Mouse (Mus musculus): ENCODE results near the gene Ppil1. TPM values are rescaled to one million over a fixed set of nuclear protein-coding genes. Genes with fewer than 3 reads are reported as not detected.
"Not testable (repeated sequence)": the region's sequence is repeated elsewhere in the genome, so short reads cannot be mapped to it uniquely, and the experiment has no call there.

Gene Ppil1
- polyA plus RNA-seq, 1 experiment from 2014 or later, result 106 TPM

DNA sequence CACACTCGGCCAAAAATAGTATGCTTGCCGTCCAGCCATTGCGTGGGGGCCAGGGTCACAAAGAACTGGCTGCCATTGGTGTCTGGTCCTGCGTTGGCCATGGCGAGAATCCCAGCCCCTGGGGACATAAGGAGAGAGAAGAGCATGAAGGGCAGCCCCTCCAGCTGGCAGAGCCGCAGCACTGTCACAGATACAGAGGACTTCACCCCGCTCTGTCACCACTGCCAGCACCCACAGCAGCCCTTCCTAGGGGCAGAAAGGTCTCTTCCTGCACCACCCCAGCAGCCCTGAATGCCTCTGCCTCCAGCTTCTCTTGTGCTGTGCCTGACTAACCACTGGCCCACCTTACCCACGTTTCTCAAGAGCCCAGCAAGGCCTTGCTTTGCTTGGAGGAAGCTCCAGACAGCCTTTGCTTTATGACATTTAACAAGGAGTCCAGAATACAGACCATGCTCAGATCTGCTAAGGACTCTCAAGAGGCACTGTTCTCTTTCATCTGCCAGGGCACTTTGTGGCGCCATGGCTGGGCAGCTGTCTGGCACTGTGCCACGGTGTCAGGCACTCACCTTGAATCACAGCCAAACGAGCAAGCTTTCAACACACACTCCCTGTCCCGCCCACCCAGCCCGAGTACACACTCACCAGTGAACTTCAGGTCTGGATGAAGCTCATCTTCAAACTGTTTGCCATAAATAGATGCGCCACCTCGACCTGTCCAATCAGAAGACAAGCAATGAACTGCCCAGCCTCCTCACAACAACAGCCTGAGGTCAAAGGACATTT is 12.2 kb downstream of the Ppil1 start:
- WGBS, result 44% methylated on average over 15 of the region's 15 CpGs
- Histone ChIP-seq H3K9me3 (no peaks in the 10 kb centered on the region), H3K4me2 (peak overlapping the region; percentile 30), H3K27ac (replicated peaks) (peak overlapping the region; percentile 95), H3K27me3 (replicated peaks) (no peaks in the 10 kb centered on the region), H3K4me3 (no peak overlapping the region), H3K4me1 (peaks cover 99% of the 10 kb centered on the region), H3K9ac (peak overlapping the region; percentile 61; the same call in 1 of the 2 replicates), H3K36me3 (peaks cover 47% of the 10 kb centered on the region)
- ATAC-seq (ENCODE audit: extremely low read depth, insufficient number of reproducible peaks, low FRiP score, low TSS enrichment), result no peak

DNA sequence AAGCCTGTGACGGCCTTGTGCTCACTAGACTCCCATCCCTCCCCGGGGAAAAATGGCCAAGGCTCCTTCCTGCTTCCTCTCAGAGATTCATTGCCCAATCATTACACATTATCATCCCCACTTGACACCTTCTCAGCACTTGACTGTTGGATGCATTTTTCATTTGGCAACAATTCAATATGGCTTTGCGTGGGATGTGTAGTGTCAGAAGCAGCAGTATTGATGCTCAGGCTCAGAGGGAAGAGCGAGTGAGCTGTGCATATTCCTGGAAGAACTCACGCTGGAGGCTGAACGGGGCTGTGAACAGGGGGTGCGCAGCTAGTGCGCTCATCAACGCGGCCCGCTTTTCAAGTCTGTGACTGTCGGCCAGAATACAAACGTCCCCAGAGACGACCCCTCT is 13.0 kb downstream of the Ppil1 start:
- H3K4me2 ChIP-seq; H3K9ac ChIP-seq; H3K4me3 ChIP-seq; H3K27me3 ChIP-seq (replicated peaks); ATAC-seq (ENCODE audit: extremely low read depth, insufficient number of reproducible peaks, low FRiP score, low TSS enrichment); H3K9me3 ChIP-seq: not testable (repeated sequence)
- peaks cover 98% of the 10 kb centered on the region for H3K4me1 ChIP-seq
- peaks cover 46% of the 10 kb centered on the region for H3K36me3 ChIP-seq
- WGBS, result 58% methylated on average over 14 of the region's 14 CpGs
- H3K27ac ChIP-seq (replicated peaks), result peak overlapping the region; percentile 95

DNA sequence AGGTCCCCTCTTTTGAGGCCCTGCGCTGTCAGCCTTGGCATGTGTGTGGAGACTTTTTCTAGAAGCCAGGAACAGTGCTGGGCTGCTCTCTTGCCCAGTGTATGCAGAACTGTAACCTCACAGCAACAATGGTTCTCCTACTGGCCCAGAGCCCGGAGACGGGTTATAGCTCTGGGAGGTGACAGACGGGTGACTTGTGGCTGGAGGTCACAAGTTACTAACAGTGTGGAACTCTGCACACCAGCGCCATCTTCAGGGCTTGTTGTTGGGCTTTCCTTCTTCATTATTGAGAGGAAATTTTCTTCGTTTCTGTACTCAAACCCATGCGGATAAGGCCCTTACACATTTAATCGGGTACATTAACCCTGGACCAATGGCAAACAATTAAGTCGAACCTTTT is 14.5 kb downstream of the Ppil1 start:
- Histone ChIP-seq H3K27me3 (replicated peaks) (no peaks in the 10 kb centered on the region; the same call in 1 of the 2 replicates), H3K4me3 (no peak overlapping the region), H3K36me3 (peaks cover 33% of the 10 kb centered on the region), H3K27ac (replicated peaks) (peak overlapping the region; percentile 95), H3K9ac (peak overlapping the region; percentile 68), H3K4me2 (no peak overlapping the region), H3K9me3 (no peaks in the 10 kb centered on the region), H3K4me1 (peaks cover 98% of the 10 kb centered on the region)
- 47% methylated on average over 9 of the region's 9 CpGs for WGBS
- ATAC-seq (ENCODE audit: extremely low read depth, insufficient number of reproducible peaks, low FRiP score, low TSS enrichment), result no peak

- Histone ChIP-seq H3K9me3 (no peaks in the 10 kb centered on the region), H3K27ac (replicated peaks) (peak overlapping the region; percentile 95), H3K9ac (peak overlapping the region; percentile 69), H3K4me3 (no peak overlapping the region), H3K4me1 (peaks cover 82% of the 10 kb centered on the region), H3K27me3 (replicated peaks) (peaks cover 10% of the 10 kb centered on the region), H3K36me3 (peaks cover 25% of the 10 kb centered on the region), H3K4me2 (0 out of 2 replicates have a peak overlapping the region, but pooled peaks have one; percentile 4)
- ATAC-seq (ENCODE audit: extremely low read depth, insufficient number of reproducible peaks, low FRiP score, low TSS enrichment), result no peak
- WGBS, result 45% methylated on average over 13 of the region's 13 CpGs
Measured at GRCm38 (mm10) chr17:29247881-29248280, 16.1 kb downstream of the Ppil1 start.

GRCm38 (mm10) chr17:29246602-29247001 is 17.4 kb downstream of the Ppil1 start:
- no peak for ATAC-seq (ENCODE audit: extremely low read depth, insufficient number of reproducible peaks, low FRiP score, low TSS enrichment)
- 20% methylated on average over 5 of the region's 5 CpGs for WGBS
- peaks cover 74% of the 10 kb centered on the region for H3K4me1 ChIP-seq

GRCm38 (mm10) chr17:29245725-29246124 is 18.3 kb downstream of the Ppil1 start:
- no peak for ATAC-seq (ENCODE audit: extremely low read depth, insufficient number of reproducible peaks, low FRiP score, low TSS enrichment)
- H3K9me3 ChIP-seq, result no peaks in the 10 kb centered on the region
- peaks cover 15% of the 10 kb centered on the region for H3K27me3 ChIP-seq (replicated peaks)
- no peak overlapping the region for H3K4me2 ChIP-seq
- peaks cover 69% of the 10 kb centered on the region for H3K4me1 ChIP-seq
- 52% methylated on average over 7 of the region's 7 CpGs for WGBS
- no peak overlapping the region for H3K9ac ChIP-seq
- no peak overlapping the region for H3K27ac ChIP-seq (replicated peaks)
- H3K4me3 ChIP-seq, result no peak overlapping the region
- H3K36me3 ChIP-seq, result peaks cover 15% of the 10 kb centered on the region

More at GRCm38 (mm10) chr17:29246602-29247001, 17.4 kb downstream of the Ppil1 start:
- no peak overlapping the region for H3K4me2 ChIP-seq
- peaks cover 15% of the 10 kb centered on the region for H3K27me3 ChIP-seq (replicated peaks)
- H3K36me3 ChIP-seq, result peaks cover 23% of the 10 kb centered on the region
- H3K9ac ChIP-seq, result 0 out of 2 replicates have a peak overlapping the region, but pooled peaks have one; percentile 45
- H3K9me3 ChIP-seq, result no peaks in the 10 kb centered on the region
- no peak overlapping the region for H3K27ac ChIP-seq (replicated peaks)
- H3K4me3 ChIP-seq, result no peak overlapping the region

DNA sequence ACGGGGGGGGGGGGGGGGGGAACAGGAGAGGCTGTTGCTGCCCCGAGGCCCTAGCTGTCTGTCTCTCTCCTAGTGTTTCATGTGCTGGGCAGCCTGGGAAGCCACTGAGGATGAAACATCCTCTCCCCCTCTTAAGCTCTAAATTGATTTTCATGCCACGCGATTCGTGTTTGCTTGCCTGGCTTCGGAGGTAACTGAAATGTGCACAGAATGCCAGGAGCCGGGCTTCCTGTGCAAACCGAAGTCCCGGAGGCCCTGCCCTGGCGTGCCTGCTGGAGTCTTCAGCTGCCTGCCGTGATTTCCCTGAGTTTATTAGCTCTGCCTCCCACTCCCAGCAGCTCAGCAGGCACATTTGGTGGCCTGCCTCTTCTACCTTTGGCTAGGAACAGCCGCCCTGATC is 19.1 kb downstream of the Ppil1 start:
- 45% methylated on average over 12 of the region's 12 CpGs for WGBS
- Histone ChIP-seq H3K4me1 (peaks cover 61% of the 10 kb centered on the region), H3K4me2 (no peak overlapping the region)

DNA sequence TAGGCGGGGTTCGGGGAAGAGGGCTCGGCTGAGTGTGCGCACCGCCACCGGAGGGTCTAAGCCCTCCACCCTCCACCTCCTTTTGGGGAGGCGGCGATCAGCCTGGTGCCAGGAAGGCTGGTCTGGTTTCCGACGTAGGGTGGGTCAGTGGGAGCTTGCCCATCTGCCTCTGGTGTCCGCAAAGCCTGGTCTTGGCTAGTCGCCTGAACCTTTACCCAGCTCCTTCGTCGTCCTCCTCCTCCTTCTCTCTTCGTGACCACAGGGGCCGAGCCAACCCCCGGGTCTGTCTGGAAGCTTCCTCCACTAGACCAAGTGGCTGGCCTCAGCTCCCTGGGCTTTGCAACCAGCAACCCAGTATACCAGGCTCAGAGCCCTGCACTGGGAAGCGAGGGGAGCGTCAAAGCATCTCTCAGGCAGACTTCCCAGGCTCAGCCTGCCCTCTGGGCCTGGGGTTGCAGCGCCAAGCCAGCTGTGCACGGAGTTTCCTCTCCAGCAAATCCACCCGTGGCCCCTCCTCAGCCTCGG is 25.5 kb downstream of the Ppil1 start:
- ATAC-seq (ENCODE audit: extremely low read depth, insufficient number of reproducible peaks, low FRiP score, low TSS enrichment), result no peak
- no peaks in the 10 kb centered on the region for H3K9me3 ChIP-seq
- peak overlapping the region; percentile 69 for H3K4me3 ChIP-seq
- H3K4me2 ChIP-seq, result peak overlapping the region; percentile 99
- H3K36me3 ChIP-seq, result no peaks in the 10 kb centered on the region
- H3K4me1 ChIP-seq, result peaks cover 37% of the 10 kb centered on the region
- H3K27ac ChIP-seq (replicated peaks), result 0 out of 2 replicates have a peak overlapping the region, but pooled peaks have one; percentile 8
- peaks cover 84% of the 10 kb centered on the region for H3K27me3 ChIP-seq (replicated peaks)
- H3K9ac ChIP-seq, result peak overlapping the region; percentile 83
- WGBS, result 6% methylated on average over 23 of the region's 23 CpGs

More for the DNA sequence above, 19.1 kb downstream of the Ppil1 start:
- H3K27ac ChIP-seq (replicated peaks), result no peak overlapping the region
- no peak overlapping the region for H3K4me3 ChIP-seq
- H3K9ac ChIP-seq, result no peak overlapping the region
- no peaks in the 10 kb centered on the region for H3K9me3 ChIP-seq
- ATAC-seq (ENCODE audit: extremely low read depth, insufficient number of reproducible peaks, low FRiP score, low TSS enrichment), result no peak
- H3K36me3 ChIP-seq, result peaks cover 8% of the 10 kb centered on the region
- peaks cover 23% of the 10 kb centered on the region for H3K27me3 ChIP-seq (replicated peaks)

GRCm38 (mm10) chr17:29237772-29238420 is 26.1 kb downstream of the Ppil1 start, which contains the start of gene Cpne5:
Cpne5 (minus strand) TSS chr17:29238167.
- Histone ChIP-seq H3K4me3 (peak within 1 kb of the TSS; percentile 69), H3K4me2 (peak within 1 kb of the TSS; percentile 99), H3K4me1 (peaks cover 37% of the 10 kb centered on the region), H3K9me3 (no peaks in the 10 kb centered on the region), H3K27ac (replicated peaks) (peak within 1 kb of the TSS; percentile 41), H3K9ac (peak within 1 kb of the TSS; percentile 83), H3K36me3 (no peaks in the 10 kb centered on the region), H3K27me3 (replicated peaks) (peaks cover 79% of the 10 kb centered on the region)
- peak; percentile 15; the same call in 1 of the 2 replicates for ATAC-seq (ENCODE audit: extremely low read depth, insufficient number of reproducible peaks, low FRiP score, low TSS enrichment)
- under 1% methylated on average over 39 of the region's 73 CpGs for WGBS

- Histone ChIP-seq H3K27ac (replicated peaks) (peak overlapping the region; percentile 41), H3K9ac (peak overlapping the region; percentile 83), H3K9me3 (no peaks in the 10 kb centered on the region), H3K36me3 (no peaks in the 10 kb centered on the region), H3K4me1 (peaks cover 37% of the 10 kb centered on the region), H3K4me2 (peak overlapping the region; percentile 99), H3K27me3 (replicated peaks) (peaks cover 77% of the 10 kb centered on the region), H3K4me3 (peak overlapping the region; percentile 69)
- WGBS, result 2% methylated on average over 32 of the region's 32 CpGs
- ATAC-seq (ENCODE audit: extremely low read depth, insufficient number of reproducible peaks, low FRiP score, low TSS enrichment), result no peak
Measured at GRCm38 (mm10) chr17:29237267-29237771, 26.7 kb downstream of the Ppil1 start.

DNA sequence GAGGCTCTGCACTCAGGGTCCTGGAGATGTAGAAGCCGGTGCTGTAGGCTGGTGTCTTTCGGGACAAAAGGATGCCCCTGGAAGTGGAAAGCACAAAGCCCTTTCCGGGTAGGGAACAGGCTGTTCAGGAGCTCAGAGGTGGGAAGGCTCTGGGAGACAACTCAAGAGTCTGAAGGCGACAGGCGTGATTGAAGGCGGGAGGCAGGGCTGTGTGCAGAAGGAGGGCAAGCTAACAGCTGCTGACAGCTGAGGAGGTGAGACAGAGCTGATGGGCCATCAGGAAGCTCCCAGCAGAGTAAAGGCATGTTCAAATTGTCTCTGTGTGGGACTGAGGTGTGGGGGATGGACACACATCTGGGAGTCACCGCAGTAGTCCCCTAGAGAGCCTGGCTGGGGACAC is 27.9 kb downstream of the Ppil1 start:
- no peak overlapping the region for H3K4me3 ChIP-seq
- 29% methylated on average over 7 of the region's 7 CpGs for WGBS
- no peak overlapping the region for H3K9ac ChIP-seq
- peaks cover 80% of the 10 kb centered on the region for H3K27me3 ChIP-seq (replicated peaks)
- ATAC-seq (ENCODE audit: extremely low read depth, insufficient number of reproducible peaks, low FRiP score, low TSS enrichment), result no peak
- peak overlapping the region; percentile 41; the same call in 1 of the 2 replicates for H3K27ac ChIP-seq (replicated peaks)
- no peaks in the 10 kb centered on the region for H3K9me3 ChIP-seq
- peaks cover 29% of the 10 kb centered on the region for H3K4me1 ChIP-seq
- H3K4me2 ChIP-seq, result peak overlapping the region; percentile 99
- H3K36me3 ChIP-seq, result no peaks in the 10 kb centered on the region

All from heart, embryonic 13.5 days (tissue).